Mouse (Mus musculus): ENCODE measurements around the gene Cdr2. TPM values are rescaled to one million over a fixed set of nuclear protein-coding genes. Genes with fewer than 3 reads are reported as not detected.

Cdr2 gene
- total and polyA plus RNA-seq, 2 experiments from 2014 or later: 9.1 to 26.7 TPM

GRCm38 (mm10) chr7:120933680-120934195, 48.4 kb downstream of the Cdr2 start:
- no peak overlapping the region for H3K9ac ChIP-seq (replicated peaks; ENCODE audit: low read length, poor library complexity, severe bottlenecking)
- WGBS: 74% methylated on average over 5 of the region's 5 CpGs
- no peak for ATAC-seq (ENCODE audit: low FRiP score)
- no peak overlapping the region for H3K4me2 ChIP-seq (ENCODE audit: low read depth, low read length, poor library complexity, severe bottlenecking)
- no peak overlapping the region for H3K27ac ChIP-seq (ENCODE audit: low read depth, low read length)
- DNase-seq (ENCODE audit: low spot score): no peak
- no peak for TF ChIP-seq CTCF (IDR thresholded peaks at IDR 0.05)
- peaks cover 86% of the 10 kb centered on the region for H3K36me3 ChIP-seq (ENCODE audit: insufficient read depth, low read length)
- H3K27me3 ChIP-seq (ENCODE audit: insufficient read depth, low read length): no peaks in the 10 kb centered on the region
- H3K9me3 ChIP-seq (ENCODE audit: low read length): no peaks in the 10 kb centered on the region
- H3K4me1 ChIP-seq (ENCODE audit: insufficient read depth, low read length): no peaks in the 10 kb centered on the region
- H3K4me3 ChIP-seq (ENCODE audit: low read depth, low read length): no peak overlapping the region

DNA sequence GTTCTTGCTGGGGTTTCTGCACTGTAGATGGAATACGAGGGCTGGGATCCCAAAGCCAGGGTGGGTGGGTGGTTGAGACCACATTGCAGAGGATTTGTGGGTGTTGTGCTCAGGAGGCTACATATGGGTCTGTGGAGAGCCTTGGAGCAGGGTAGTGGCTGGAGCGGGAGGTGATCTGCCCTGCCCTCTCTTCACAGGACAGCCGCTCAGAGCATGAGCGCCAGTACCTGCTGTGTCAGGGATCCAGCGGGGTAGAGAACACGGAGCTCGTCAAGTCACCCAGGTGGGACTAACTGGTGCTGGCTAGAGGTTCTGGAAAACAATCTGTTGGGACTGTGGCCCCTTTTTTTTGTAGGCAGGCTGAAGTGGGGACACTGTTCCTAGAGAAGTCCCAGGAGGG, 49.0 kb downstream of the Cdr2 start:
- Histone ChIP-seq H3K4me2 (ENCODE audit: low read depth, low read length, poor library complexity, severe bottlenecking) (no peak overlapping the region), H3K27ac (ENCODE audit: low read depth, low read length) (no peak overlapping the region), H3K4me1 (ENCODE audit: insufficient read depth, low read length) (no peaks in the 10 kb centered on the region), H3K9ac (replicated peaks; ENCODE audit: low read length, poor library complexity, severe bottlenecking) (no peak overlapping the region), H3K27me3 (ENCODE audit: insufficient read depth, low read length) (no peaks in the 10 kb centered on the region), H3K9me3 (ENCODE audit: low read length) (no peaks in the 10 kb centered on the region), H3K36me3 (ENCODE audit: insufficient read depth, low read length) (peaks cover 86% of the 10 kb centered on the region), H3K4me3 (ENCODE audit: low read depth, low read length) (no peak overlapping the region)
- no peak for ATAC-seq (ENCODE audit: low FRiP score)
- TF ChIP-seq CTCF (IDR thresholded peaks at IDR 0.05): no peak
- WGBS: 91% methylated on average over 7 of the region's 7 CpGs
- DNase-seq (ENCODE audit: low spot score): no peak

DNA sequence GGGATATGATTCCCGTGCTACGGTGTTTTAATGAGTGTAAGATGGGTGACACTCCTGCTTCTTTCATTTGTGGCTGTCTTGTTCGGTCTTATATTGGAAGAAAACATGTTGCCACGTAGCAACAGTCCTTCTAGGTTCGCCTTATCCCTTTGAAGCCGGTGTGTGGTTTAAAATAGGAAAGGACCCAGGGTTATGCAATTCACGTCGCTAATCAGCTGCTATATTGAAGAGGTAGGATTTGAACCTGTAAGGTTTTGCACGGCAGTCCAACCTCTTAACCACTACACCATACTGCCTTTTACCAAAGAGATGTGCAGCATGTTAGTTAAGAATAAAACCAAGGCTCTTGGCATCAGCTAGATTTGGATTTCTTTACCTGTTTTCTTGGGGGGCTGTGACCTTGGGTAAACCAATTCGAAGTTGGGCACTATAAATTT, 63.6 kb downstream of the Cdr2 start:
- Histone ChIP-seq H3K4me1 (ENCODE audit: insufficient read depth, low read length) (no peaks in the 10 kb centered on the region), H3K9me3 (ENCODE audit: low read length) (no peaks in the 10 kb centered on the region), H3K27me3 (ENCODE audit: insufficient read depth, low read length) (no peaks in the 10 kb centered on the region), H3K9ac (replicated peaks; ENCODE audit: low read length, poor library complexity, severe bottlenecking) (peak overlapping the region; percentile 86; the same call in 1 of the 2 replicates), H3K36me3 (ENCODE audit: insufficient read depth, low read length) (no peaks in the 10 kb centered on the region), H3K27ac (ENCODE audit: low read depth, low read length) (peak overlapping the region; percentile 86; the same call in 1 of the 2 replicates), H3K4me2 (ENCODE audit: low read depth, low read length, poor library complexity, severe bottlenecking) (peak overlapping the region; percentile 72), H3K4me3 (ENCODE audit: low read depth, low read length) (peak overlapping the region; percentile 94)
- ATAC-seq (ENCODE audit: low FRiP score) (peak; percentile 50), DNase-seq (ENCODE audit: low spot score) (peak; percentile 83)
- TF ChIP-seq CTCF (IDR thresholded peaks at IDR 0.05): no peak
- WGBS: 8% methylated on average over 10 of the region's 10 CpGs

GRCm38 (mm10) chr7:120917592-120918461, 64.3 kb downstream of the Cdr2 start, which contains the start of gene Polr3e:
Gene Polr3e, plus strand, starts transcription at chr7:120917744.
- Histone ChIP-seq H3K36me3 (ENCODE audit: insufficient read depth, low read length) (no peaks in the 10 kb centered on the region), H3K9ac (replicated peaks; ENCODE audit: low read length, poor library complexity, severe bottlenecking) (peak within 1 kb of the TSS; percentile 86), H3K27me3 (ENCODE audit: insufficient read depth, low read length) (no peaks in the 10 kb centered on the region), H3K4me1 (ENCODE audit: insufficient read depth, low read length) (no peaks in the 10 kb centered on the region), H3K9me3 (ENCODE audit: low read length) (no peaks in the 10 kb centered on the region), H3K4me2 (ENCODE audit: low read depth, low read length, poor library complexity, severe bottlenecking) (peak within 1 kb of the TSS; percentile 72), H3K27ac (ENCODE audit: low read depth, low read length) (peak within 1 kb of the TSS; percentile 86), H3K4me3 (ENCODE audit: low read depth, low read length) (peak within 1 kb of the TSS; percentile 94)
- TF ChIP-seq CTCF (IDR thresholded peaks at IDR 0.05): peak; percentile 92
- ATAC-seq (ENCODE audit: low FRiP score) (peak; percentile 94), DNase-seq (ENCODE audit: low spot score) (peak; percentile 96)
- WGBS: under 1% methylated on average over 75 of the region's 102 CpGs

GRCm38 (mm10) chr7:120917279-120917591, 64.9 kb downstream of the Cdr2 start:
- 7% methylated on average over 12 of the region's 12 CpGs for WGBS
- no peak for DNase-seq (ENCODE audit: low spot score)
- H3K9ac ChIP-seq (replicated peaks; ENCODE audit: low read length, poor library complexity, severe bottlenecking): no peak overlapping the region
- ATAC-seq (ENCODE audit: low FRiP score): peak; percentile 92; the same call in 1 of the 2 replicates
- H3K9me3 ChIP-seq (ENCODE audit: low read length): no peaks in the 10 kb centered on the region
- no peak for TF ChIP-seq CTCF (IDR thresholded peaks at IDR 0.05)
- H3K4me1 ChIP-seq (ENCODE audit: insufficient read depth, low read length): no peaks in the 10 kb centered on the region
- peak overlapping the region; percentile 86; the same call in 1 of the 2 replicates for H3K27ac ChIP-seq (ENCODE audit: low read depth, low read length)
- H3K27me3 ChIP-seq (ENCODE audit: insufficient read depth, low read length): no peaks in the 10 kb centered on the region
- peak overlapping the region; percentile 33 for H3K4me2 ChIP-seq (ENCODE audit: low read depth, low read length, poor library complexity, severe bottlenecking)
- peak overlapping the region; percentile 94 for H3K4me3 ChIP-seq (ENCODE audit: low read depth, low read length)
- H3K36me3 ChIP-seq (ENCODE audit: insufficient read depth, low read length): no peaks in the 10 kb centered on the region

DNA sequence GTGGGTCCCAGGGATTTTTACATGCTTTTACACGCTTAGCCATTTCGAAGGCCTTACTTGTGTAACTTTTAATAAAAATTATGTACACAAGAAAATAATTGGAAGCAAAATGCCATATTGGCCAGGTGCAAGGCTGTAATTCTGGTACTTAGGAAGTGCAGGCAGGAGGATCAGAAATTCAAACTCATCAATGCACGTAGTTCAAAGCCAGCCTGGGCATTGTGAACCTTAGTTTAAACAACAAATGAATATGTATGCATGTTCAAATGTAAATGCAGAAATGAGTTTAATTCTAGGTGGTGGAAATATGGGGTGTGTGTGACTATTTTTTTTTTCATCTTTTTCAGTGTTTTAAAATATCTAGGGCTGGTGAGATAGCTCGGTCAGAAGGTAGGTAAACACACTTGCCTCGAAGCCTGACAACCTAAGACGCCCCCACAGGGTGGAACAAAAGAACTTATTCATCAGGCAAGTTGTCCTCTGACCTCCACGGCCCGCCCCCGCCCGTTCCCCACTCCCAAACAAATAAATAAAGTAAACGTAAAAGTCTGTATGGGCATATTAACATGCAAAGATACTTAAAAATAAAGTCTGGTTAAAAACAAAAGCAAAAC, 65.7 kb downstream of the Cdr2 start:
- Histone ChIP-seq H3K9me3 (ENCODE audit: low read length) (no peaks in the 10 kb centered on the region), H3K4me3 (ENCODE audit: low read depth, low read length) (no peak overlapping the region), H3K27ac (ENCODE audit: low read depth, low read length) (no peak overlapping the region), H3K36me3 (ENCODE audit: insufficient read depth, low read length) (no peaks in the 10 kb centered on the region), H3K4me1 (ENCODE audit: insufficient read depth, low read length) (no peaks in the 10 kb centered on the region), H3K9ac (replicated peaks; ENCODE audit: low read length, poor library complexity, severe bottlenecking) (no peak overlapping the region), H3K27me3 (ENCODE audit: insufficient read depth, low read length) (no peaks in the 10 kb centered on the region), H3K4me2 (ENCODE audit: low read depth, low read length, poor library complexity, severe bottlenecking) (no peak overlapping the region)
- ATAC-seq (ENCODE audit: low FRiP score) (no peak), DNase-seq (ENCODE audit: low spot score) (no peak)
- TF ChIP-seq CTCF (IDR thresholded peaks at IDR 0.05): no peak
- WGBS: 28% methylated on average over 11 of the region's 11 CpGs

All from midbrain, postnatal 0 days (tissue).